Mouse (Mus musculus) limb, embryonic 14.5 days (tissue): ENCODE results near the gene Adap1. TPM values are rescaled to one million over a fixed set of nuclear protein-coding genes. Genes with fewer than 3 reads are reported as not detected.

Experiments
- ATAC-seq: fragments of 200-750 bp; cut with Nextera tagmentation; 2 replicates; pipeline ENCODE4 v1.8.0; 2017; ENCODE audit warnings: low read depth, moderate number of reproducible peaks, moderate TSS enrichment; ENCODE audit not compliant: low FRiP score
- DNase-seq: peaks from one replicate; pipeline ENCODE4 v3.0.0-alpha.2; 2015; ENCODE audit warnings: low spot score
- H3K27ac ChIP-seq: fragments of 300-500 bp; sonication (generic); replicated peaks from 2 replicates; pipeline ENCODE4 v1.5.1; 2014; ENCODE audit warnings: low read depth, mild to moderate bottlenecking, low read length, moderate library complexity, mixed read lengths
- H3K27me3 ChIP-seq: fragments of 300-500 bp; sonication (generic); 2 replicates; pipeline ENCODE4 v1.6.1; 2014; ENCODE audit warnings: low read length, mixed read lengths; ENCODE audit not compliant: control insufficient read depth, insufficient read depth
- H3K36me3 ChIP-seq: fragments of 300-500 bp; sonication (generic); 2 replicates; pipeline ENCODE4 v1.6.1; 2014; ENCODE audit warnings: mild to moderate bottlenecking, low read length, moderate library complexity, mixed read lengths; ENCODE audit not compliant: control insufficient read depth, insufficient read depth
- H3K4me1 ChIP-seq: fragments of 300-500 bp; sonication (generic); 2 replicates; pipeline ENCODE4 v1.6.1; 2014; ENCODE audit warnings: antibody characterized with exemption, low read length, mixed read lengths; ENCODE audit not compliant: control insufficient read depth, insufficient read depth
- H3K4me2 ChIP-seq: fragments of 300-500 bp; sonication (generic); replicated peaks from 2 replicates; pipeline ENCODE4 v1.6.1; 2014; ENCODE audit warnings: low read depth, mild to moderate bottlenecking, low read length, moderate library complexity; ENCODE audit not compliant: severe bottlenecking
- H3K4me3 ChIP-seq: fragments of 300-500 bp; sonication (generic); replicated peaks from 2 replicates; pipeline ENCODE4 v1.5.1; 2014; ENCODE audit warnings: low read length
- H3K9ac ChIP-seq: fragments of 300-500 bp; sonication (generic); 2 replicates; pipeline ENCODE4 v1.6.1; 2014; ENCODE audit warnings: mild to moderate bottlenecking, low read depth, low read length, moderate library complexity; ENCODE audit not compliant: severe bottlenecking
- H3K9me3 ChIP-seq: fragments of 300-500 bp; sonication (generic); 2 replicates; pipeline ENCODE4 v1.6.1; 2016; ENCODE audit warnings: low read length; ENCODE audit not compliant: control insufficient read depth
- POLR2A ChIP-seq: fragments of 200-500 bp; IDR thresholded peaks from 2 replicates; pipeline ENCODE4 v1.8.0; 2012; ENCODE audit warnings: inconsistent platforms, mild to moderate bottlenecking, moderate library complexity, borderline replicate concordance; ENCODE audit not compliant: insufficient read depth, insufficient read length; ENCODE audit errors: extremely low read depth
- WGBS: fragments of 180-500 bp; shearing (Covaris S2); extraction: QIAGEN DNeasy Blood & Tissue Kit; methylation state at CpG from one replicate; pipeline ENCODE4 v1.1.7; 2014; 5-methylcytosine and 5-hydroxymethylcytosine counted together
- polyA plus RNA-seq, 2 experiments: library from polyadenylated mRNA; depleted of rRNA in 1 of 2; stranded (reverse) in 1 of 2; unstranded in 1 of 2; fragments of >200 nt; fragmentation: Nextera tagmentation in 1 of 2; extraction: Ambion mirVana in 1 of 2; gene quantifications; 2 replicates each; pipeline versions ENCODE4 v1.2.1 to v1.2.3; 2012 to 2014

Adap1 gene
- polyA plus RNA-seq, 2 experiments, result 2.5 to 2.7 TPM

- H3K4me3 ChIP-seq, result no peak overlapping the region
- no peak overlapping the region for H3K27ac ChIP-seq
- no peak for TF ChIP-seq POLR2A
- DNase-seq, result no peak
- WGBS, result 82% methylated on average over 4 of the region's 4 CpGs
- no peaks in the 10 kb centered on the region for H3K27me3 ChIP-seq
- ATAC-seq, result no peak
- no peak overlapping the region for H3K9ac ChIP-seq
- no peaks in the 10 kb centered on the region for H3K9me3 ChIP-seq
- no peak overlapping the region for H3K4me2 ChIP-seq
- H3K36me3 ChIP-seq, result no peaks in the 10 kb centered on the region
- H3K4me1 ChIP-seq, result no peaks in the 10 kb centered on the region
These were observed 37.6 kb downstream of the Adap1 start for GRCm38 (mm10) chr5:139287787-139288186.

GRCm38 (mm10) chr5:139287099-139287498 lies 38.3 kb downstream of the Adap1 start:
- Histone ChIP-seq H3K9ac (no peak overlapping the region), H3K36me3 (no peaks in the 10 kb centered on the region), H3K4me1 (no peaks in the 10 kb centered on the region), H3K4me2 (no peak overlapping the region), H3K27me3 (no peaks in the 10 kb centered on the region), H3K4me3 (no peak overlapping the region), H3K9me3 (no peaks in the 10 kb centered on the region), H3K27ac (no peak overlapping the region)
- no peak for TF ChIP-seq POLR2A
- ATAC-seq, result no peak
- DNase-seq, result no peak
- 82% methylated on average over 5 of the region's 5 CpGs for WGBS

- Histone ChIP-seq H3K9ac (no peak overlapping the region), H3K4me2 (no peak overlapping the region), H3K27ac (no peak overlapping the region), H3K9me3 (no peaks in the 10 kb centered on the region), H3K27me3 (no peaks in the 10 kb centered on the region), H3K4me3 (no peak overlapping the region), H3K36me3 (no peaks in the 10 kb centered on the region), H3K4me1 (no peaks in the 10 kb centered on the region)
- 70% methylated on average over 14 of the region's 14 CpGs for WGBS
- no peak for ATAC-seq
- TF ChIP-seq POLR2A, result no peak
- no peak for DNase-seq
These were observed 39.1 kb downstream of the Adap1 start for GRCm38 (mm10) chr5:139286142-139286941.

- Histone ChIP-seq H3K27me3 (no peaks in the 10 kb centered on the region), H3K27ac (no peak overlapping the region), H3K36me3 (no peaks in the 10 kb centered on the region), H3K9me3 (no peaks in the 10 kb centered on the region), H3K4me1 (no peaks in the 10 kb centered on the region), H3K9ac (no peak overlapping the region), H3K4me3 (no peak overlapping the region), H3K4me2 (no peak overlapping the region)
- no peak for DNase-seq
- WGBS, result 59% methylated on average over 8 of the region's 8 CpGs
- TF ChIP-seq POLR2A, result no peak
- no peak for ATAC-seq
These were observed 39.9 kb downstream of the Adap1 start for GRCm38 (mm10) chr5:139285383-139286067.

- Histone ChIP-seq H3K27ac (no peak overlapping the region), H3K36me3 (no peaks in the 10 kb centered on the region), H3K9me3 (no peaks in the 10 kb centered on the region), H3K4me1 (no peaks in the 10 kb centered on the region), H3K27me3 (no peaks in the 10 kb centered on the region), H3K4me2 (no peak overlapping the region), H3K9ac (no peak overlapping the region), H3K4me3 (no peak overlapping the region)
- no peak for DNase-seq
- no peak for TF ChIP-seq POLR2A
- no peak for ATAC-seq
- 91% methylated on average over 14 of the region's 14 CpGs for WGBS
These were observed 41.8 kb downstream of the Adap1 start for GRCm38 (mm10) chr5:139283460-139284180.
